Mouse (Mus musculus) olfactory bulb, adult 2 months (tissue): ENCODE measurements around the gene Efnb2.

ENCODE experiments used
- CTCF ChIP-seq: fragments of 200-500 bp; IDR thresholded peaks from 2 replicates; pipeline ENCODE4 v1.5.1; 2012; ENCODE audit warnings: low read depth, mild to moderate bottlenecking, low read length, moderate library complexity; ENCODE audit not compliant: insufficient read depth
- POLR2A ChIP-seq: fragments of 200-500 bp; IDR thresholded peaks from 2 replicates; pipeline ENCODE4 v1.6.1; 2012; ENCODE audit warnings: mild to moderate bottlenecking, low read depth, low read length, moderate library complexity; ENCODE audit not compliant: insufficient read depth

DNA sequence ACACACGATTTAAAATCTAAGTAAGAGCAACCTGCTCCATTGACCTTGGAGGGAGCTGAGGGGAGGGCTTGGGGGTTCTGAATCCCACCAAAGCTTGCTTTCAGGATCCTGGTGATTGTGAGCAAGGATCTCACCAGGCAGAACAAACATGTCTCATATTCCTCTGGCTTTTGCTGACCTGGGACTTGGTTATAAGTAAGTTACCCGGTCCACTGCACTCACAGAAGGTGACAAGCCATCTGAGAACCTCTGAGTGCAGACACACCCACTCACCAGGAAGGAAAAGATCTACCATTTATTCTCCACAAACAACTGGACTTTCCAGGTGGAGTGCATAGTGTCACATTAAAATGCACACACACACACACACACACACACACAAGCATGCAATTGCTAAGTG is 42.6 kb upstream of the Efnb2 start:
- TF ChIP-seq POLR2A (no peak), CTCF (no peak)
